Mouse (Mus musculus) CH12.LX (cell line): Measurements from ENCODE around the gene Arhgap29.

Experiments used
- CTCF ChIP-seq, 2 experiments: IDR thresholded peaks in 1 of 2; conservative IDR thresholded peaks in 1 of 2; 2 replicates each; pipeline ENCODE4 v1.5.1; 2011 to 2012; ENCODE audit warnings: low read depth in 2 of 2, low read length in 2 of 2, improper control_type of control experiment in 1 of 2, inconsistent platforms in 1 of 2, mild to moderate bottlenecking in 1 of 2, moderate library complexity in 1 of 2
- PAX5 ChIP-seq: IDR thresholded peaks from 2 replicates; pipeline ENCODE4 v1.6.1; 2012; ENCODE audit warnings: low read length, inconsistent platforms, mixed read lengths
- POLR2A ChIP-seq: IDR thresholded peaks from 2 replicates; pipeline ENCODE4 v1.6.1; 2011; ENCODE audit warnings: low read depth, mild to moderate bottlenecking, improper control_type of control experiment, low read length
- USF1 ChIP-seq: IDR thresholded peaks from 2 replicates; pipeline ENCODE4 v1.6.1; 2014; ENCODE audit warnings: low read depth, mild to moderate bottlenecking, inconsistent platforms, low read length, improper control_type of control experiment
- ZNF384 ChIP-seq: IDR thresholded peaks from 2 replicates; pipeline ENCODE4 v1.6.1; 2012; ENCODE audit warnings: low read depth, low read length, improper control_type of control experiment, inconsistent platforms

DNA sequence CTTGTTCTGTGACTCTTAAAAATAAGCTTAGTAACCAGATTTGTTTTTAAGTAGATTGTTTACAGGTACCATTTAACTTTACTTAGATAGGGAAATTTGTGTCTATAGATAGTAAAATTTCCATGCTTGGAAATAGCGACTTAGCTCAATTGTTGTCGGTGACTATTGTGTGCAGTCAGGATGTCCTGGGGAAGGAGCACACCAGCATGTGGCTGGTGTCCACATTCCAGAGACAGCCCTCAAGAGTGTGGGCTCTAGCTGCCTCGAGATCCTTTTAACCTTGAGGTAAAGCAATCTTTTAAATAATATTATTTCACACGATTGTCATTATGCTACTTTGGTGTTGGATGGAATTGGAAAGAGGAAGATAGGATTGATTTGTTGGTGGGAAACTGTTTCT lies 30.1 kb downstream of the Arhgap29 start:
- TF ChIP-seq CTCF (conservative IDR thresholded peaks at IDR 0.05 in 1 of 2, IDR thresholded peaks at IDR 0.05 in 1 of 2; ENCODE audit: low read depth in 2 of 2, low read length in 2 of 2) (no peak), PAX5 (no peak), ZNF384 (no peak), POLR2A (no peak), USF1 (no peak)
